Mouse (Mus musculus) heart, embryonic 11.5 days (tissue): Measurements from ENCODE around the gene Tmem167b. TPM values are rescaled to one million over a fixed set of nuclear protein-coding genes. Genes with fewer than 3 reads are reported as not detected.

Experiments used
- microRNA-seq: library from miRNA; unstranded; fragments of <30 nt; microRNA quantifications from one replicate; pipeline ENCODE4, GENCODE M21; 2016; ENCODE audit warnings: borderline number of aligned reads
- polyA plus RNA-seq: library from polyadenylated mRNA; unstranded; fragments of >200 nt; fragmentation: Nextera tagmentation; extraction: Ambion mirVana; gene quantifications from 2 replicates; pipeline ENCODE4 v1.2.1, GENCODE M21; 2014

The Tmem167b gene
- polyA plus RNA-seq, 1 experiment from 2014 or later, result 31.7 TPM

Small RNAs within 50 kb of the gene (microRNA-seq; reads per million reads assigned to microRNA genes)
- gene Gm22860, result not detected

Other genes starting within 250 kb of the Tmem167b start
- gene Mybphl, start 197.6 kb downstream of the Tmem167b start, polyA plus RNA-seq, result 70.4 and 77.2 TPM in 2 replicates
- 25.0 and 28.9 TPM in 2 replicates for gene Psrc1, start 178.6 kb downstream of the Tmem167b start, polyA plus RNA-seq
- 3.1 and 3.7 TPM in 2 replicates for gene Celsr2, start 146.9 kb downstream of the Tmem167b start, polyA plus RNA-seq
- 103 and 114 TPM in 2 replicates for gene Sars, start 117.3 kb downstream of the Tmem167b start, polyA plus RNA-seq
- gene 1700013F07Rik, start 28.3 kb downstream of the Tmem167b start, polyA plus RNA-seq, result not detected in 2 replicates
- gene 5330417C22Rik, start 25.9 kb downstream of the Tmem167b start, polyA plus RNA-seq, result 0.59 and 0.63 TPM in 2 replicates
- 25.4 and 31.8 TPM in 2 replicates for gene Taf13, start 9.2 kb upstream of the Tmem167b start, polyA plus RNA-seq
- 7.5 and 8.9 TPM in 2 replicates for gene Wdr47, start 28.8 kb upstream of the Tmem167b start, polyA plus RNA-seq
- 50.0 and 50.1 TPM in 2 replicates for gene Clcc1, start 91.4 kb upstream of the Tmem167b start, polyA plus RNA-seq
- 27.2 and 31.3 TPM in 2 replicates for gene Gpsm2, start 159.8 kb upstream of the Tmem167b start, polyA plus RNA-seq
- gene Aknad1, start 177.2 kb upstream of the Tmem167b start, polyA plus RNA-seq, result not detected in 2 replicates